Mouse (Mus musculus) kidney, embryonic 15.5 days (tissue): ENCODE results near the gene Myl12a. TPM values are rescaled to one million over a fixed set of nuclear protein-coding genes. Genes with fewer than 3 reads are reported as not detected.
A peak's percentile ranks its signal among the peaks of the same experiment; 100 is the strongest.
"Not testable (repeated sequence)": the region's sequence is repeated elsewhere in the genome, so short reads cannot be mapped to it uniquely, and the experiment has no call there.

ENCODE experiments used
- ATAC-seq: fragments of 200-750 bp; cut with Nextera tagmentation; replicated peaks from 2 replicates; pipeline ENCODE4 v1.8.0; 2017; ENCODE audit warnings: moderate TSS enrichment; ENCODE audit not compliant: low FRiP score
- H3K27ac ChIP-seq: fragments of 300-500 bp; sonication (generic); 2 replicates; pipeline ENCODE4 v1.5.1; 2015; ENCODE audit warnings: mild to moderate bottlenecking, inconsistent platforms
- H3K27me3 ChIP-seq: fragments of 300-500 bp; sonication (generic); 2 replicates; pipeline ENCODE4 v1.6.1; 2015; ENCODE audit warnings: inconsistent platforms
- H3K36me3 ChIP-seq: fragments of 300-500 bp; sonication (generic); 2 replicates; pipeline ENCODE4 v1.6.1; 2015; ENCODE audit warnings: inconsistent platforms
- H3K4me1 ChIP-seq: fragments of 300-500 bp; sonication (generic); 2 replicates; pipeline ENCODE4 v1.6.1; 2015; ENCODE audit warnings: inconsistent platforms
- H3K4me2 ChIP-seq: fragments of 300-500 bp; sonication (generic); 2 replicates; pipeline ENCODE4 v1.6.1; 2015; ENCODE audit warnings: moderate library complexity, mild to moderate bottlenecking, inconsistent platforms
- H3K4me3 ChIP-seq: fragments of 300-500 bp; sonication (generic); replicated peaks from 2 replicates; pipeline ENCODE4 v1.5.1; 2015; ENCODE audit warnings: mild to moderate bottlenecking, inconsistent platforms
- H3K9ac ChIP-seq: fragments of 300-500 bp; sonication (generic); 2 replicates; pipeline ENCODE4 v1.6.1; 2015; ENCODE audit warnings: mild to moderate bottlenecking, inconsistent platforms
- H3K9me3 ChIP-seq: fragments of 300-500 bp; sonication (generic); replicated peaks from 2 replicates; pipeline ENCODE4 v1.6.1; 2016; ENCODE audit warnings: inconsistent platforms
- WGBS: fragments of 180-500 bp; shearing (Covaris S2); methylation state at CpG from one replicate; pipeline ENCODE4 v1.1.7; 2015; ENCODE audit warnings: mixed read lengths; 5-methylcytosine and 5-hydroxymethylcytosine counted together
- polyA plus RNA-seq: library from polyadenylated mRNA; unstranded; fragments of >200 nt; fragmentation: Nextera tagmentation; extraction: Ambion mirVana; gene quantifications from 2 replicates; pipeline ENCODE4 v1.2.1, GENCODE M21; 2015

Myl12a gene
- polyA plus RNA-seq, 1 experiment from 2014 or later = 642 TPM

DNA sequence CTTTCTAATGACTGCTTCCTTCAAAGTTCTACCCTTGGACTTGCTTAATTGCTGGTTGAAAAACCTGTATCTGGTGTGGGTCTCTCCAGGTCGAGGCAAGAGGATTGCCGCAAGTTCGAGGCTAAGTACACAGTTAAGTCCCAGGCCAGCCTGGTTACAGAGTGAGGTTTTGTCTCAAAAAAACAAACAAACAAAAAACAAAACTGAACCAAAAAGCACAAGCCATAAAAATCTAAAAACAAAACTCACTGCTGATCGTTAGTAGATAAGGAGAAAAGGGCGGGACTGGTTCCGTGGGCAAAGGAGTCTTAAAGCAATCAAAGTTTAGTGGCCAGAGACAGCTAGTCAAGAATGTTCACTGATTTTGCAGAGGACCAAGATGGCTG is 16.3 kb downstream of the Myl12a start:
- H3K4me3 ChIP-seq = no peak overlapping the region
- 78% methylated on average over 6 of the region's 6 CpGs for WGBS
- no peak overlapping the region for H3K4me2 ChIP-seq
- ATAC-seq = no peak
- H3K4me1 ChIP-seq = peaks cover 46% of the 10 kb centered on the region
- peaks cover 46% of the 10 kb centered on the region for H3K36me3 ChIP-seq
- no peak overlapping the region for H3K9ac ChIP-seq
- no peaks in the 10 kb centered on the region for H3K9me3 ChIP-seq
- peak overlapping the region; percentile 27; the same call in 1 of the 2 replicates for H3K27ac ChIP-seq
- H3K27me3 ChIP-seq = no peaks in the 10 kb centered on the region

DNA sequence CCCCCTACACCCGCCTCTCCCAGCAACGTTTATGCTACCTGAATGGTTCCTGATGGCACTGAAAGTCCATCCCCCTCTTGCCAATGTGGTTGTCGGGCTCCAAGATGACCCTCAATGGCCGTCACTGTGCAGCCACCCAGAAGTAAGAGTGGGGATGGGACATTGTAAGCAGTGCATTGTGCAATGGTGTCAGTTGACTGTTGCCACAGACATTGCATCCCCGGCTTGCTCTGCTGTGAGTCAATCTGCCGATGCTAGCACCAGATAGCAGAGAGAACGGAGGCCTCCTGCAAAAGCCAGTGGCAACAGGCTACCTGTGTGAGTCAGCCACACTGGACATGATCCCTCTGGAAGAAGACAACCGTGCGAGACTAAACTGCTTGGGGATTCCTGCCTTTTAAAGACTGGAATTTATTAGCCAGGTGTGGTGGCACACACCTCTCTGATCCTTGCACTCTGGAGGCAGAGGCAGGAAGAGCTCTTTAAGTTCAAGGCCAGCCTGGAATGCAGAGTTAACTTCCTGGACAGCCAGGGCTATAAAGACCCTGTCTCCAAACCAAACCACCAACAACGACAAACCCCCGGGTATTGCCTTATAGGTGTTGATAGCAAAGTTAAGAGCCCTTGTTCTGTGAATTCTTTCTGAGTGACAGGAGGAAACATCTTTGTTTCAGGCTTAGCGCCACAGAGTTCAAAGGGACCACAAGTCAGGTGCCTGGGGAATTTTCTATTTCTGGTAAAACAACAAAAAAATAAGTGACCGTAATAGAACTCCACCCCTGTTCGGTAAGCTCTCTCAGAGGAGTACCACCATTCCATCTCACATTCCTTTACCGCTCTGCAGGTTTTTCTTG is 16.9 kb downstream of the Myl12a start:
- Histone ChIP-seq H3K9me3 (no peaks in the 10 kb centered on the region), H3K9ac (no peak overlapping the region), H3K36me3 (peaks cover 52% of the 10 kb centered on the region), H3K27ac (peak overlapping the region; percentile 27; the same call in 1 of the 2 replicates), H3K27me3 (no peaks in the 10 kb centered on the region), H3K4me1 (peaks cover 41% of the 10 kb centered on the region), H3K4me3 (no peak overlapping the region), H3K4me2 (no peak overlapping the region)
- ATAC-seq = no peak
- 81% methylated on average over 15 of the region's 15 CpGs for WGBS

DNA sequence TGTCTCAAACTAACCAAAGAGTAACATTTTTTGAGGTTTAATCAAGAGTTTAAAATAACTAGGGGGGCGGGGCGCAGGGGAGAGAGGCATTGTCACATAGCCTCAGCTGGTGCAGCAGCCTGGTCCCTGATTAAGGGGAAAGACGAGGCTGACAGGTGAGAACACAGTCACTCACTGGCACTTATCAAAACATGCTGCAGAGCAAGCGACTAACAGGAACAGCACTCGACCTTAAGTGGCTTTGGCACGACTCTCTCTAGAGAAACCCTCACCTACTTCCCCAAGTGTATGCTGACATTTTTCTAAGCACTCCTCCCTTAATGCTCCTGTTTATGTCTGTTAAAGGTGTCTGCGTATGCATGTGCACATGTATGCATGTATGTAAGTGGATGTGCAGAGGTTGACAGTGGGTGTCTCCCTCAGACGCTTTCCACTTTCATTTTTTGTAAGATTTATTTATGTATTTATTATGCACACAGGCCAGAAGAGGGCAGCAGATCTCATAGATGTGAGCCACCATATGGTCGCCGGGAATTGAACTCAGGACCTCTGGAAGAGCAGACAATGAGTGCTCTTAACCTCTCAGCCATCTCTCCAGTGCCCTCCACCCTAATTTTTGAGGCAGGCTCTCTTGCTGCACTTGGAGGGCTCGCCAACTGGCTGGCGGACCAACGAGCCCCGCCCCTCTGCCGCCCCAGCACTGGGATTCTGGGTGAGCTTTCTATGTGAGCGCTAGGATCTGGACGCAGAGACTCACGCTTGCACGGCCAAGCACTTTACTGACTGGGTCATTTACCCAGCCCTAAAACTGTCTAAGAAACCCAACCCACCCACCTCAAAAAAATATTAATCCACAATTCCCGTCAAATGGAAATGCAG is 23.1 kb downstream of the Myl12a start:
- Histone ChIP-seq H3K4me1 (no peaks in the 10 kb centered on the region), H3K27ac (no peak overlapping the region)
- no peak for ATAC-seq

DNA sequence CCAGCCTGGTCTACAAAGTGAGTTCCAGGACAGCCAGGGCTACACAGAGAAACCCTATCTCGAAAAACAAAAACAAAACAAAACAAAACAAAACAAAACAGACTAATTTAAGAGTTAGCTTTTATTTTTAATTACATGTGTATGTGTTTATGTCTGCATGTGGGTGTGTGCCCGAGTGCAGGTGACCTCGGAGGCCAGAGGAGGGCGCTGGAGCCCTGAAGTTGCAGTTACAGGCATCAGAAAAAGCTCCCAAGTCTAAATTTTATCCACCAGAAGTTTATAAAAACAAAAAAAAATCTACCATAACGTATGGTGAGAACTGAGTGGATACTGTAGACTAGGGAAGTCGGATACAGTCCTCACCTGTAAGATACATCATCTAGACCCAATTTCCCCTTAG is 24.9 kb downstream of the Myl12a start:
- Histone ChIP-seq H3K9me3 (no peaks in the 10 kb centered on the region), H3K27ac (no peak overlapping the region), H3K36me3 (peaks cover 77% of the 10 kb centered on the region), H3K4me3 (no peak overlapping the region), H3K4me2 (no peak overlapping the region), H3K9ac (no peak overlapping the region), H3K27me3 (no peaks in the 10 kb centered on the region), H3K4me1 (no peaks in the 10 kb centered on the region)
- WGBS = 89% methylated on average over 6 of the region's 6 CpGs
- ATAC-seq = no peak

More for the DNA sequence above, 23.1 kb downstream of the Myl12a start:
- H3K9me3 ChIP-seq = no peaks in the 10 kb centered on the region
- no peak overlapping the region for H3K4me3 ChIP-seq
- peaks cover 66% of the 10 kb centered on the region for H3K36me3 ChIP-seq
- H3K4me2 ChIP-seq = no peak overlapping the region
- 88% methylated on average over 20 of the region's 20 CpGs for WGBS
- H3K27me3 ChIP-seq = no peaks in the 10 kb centered on the region
- no peak overlapping the region for H3K9ac ChIP-seq

DNA sequence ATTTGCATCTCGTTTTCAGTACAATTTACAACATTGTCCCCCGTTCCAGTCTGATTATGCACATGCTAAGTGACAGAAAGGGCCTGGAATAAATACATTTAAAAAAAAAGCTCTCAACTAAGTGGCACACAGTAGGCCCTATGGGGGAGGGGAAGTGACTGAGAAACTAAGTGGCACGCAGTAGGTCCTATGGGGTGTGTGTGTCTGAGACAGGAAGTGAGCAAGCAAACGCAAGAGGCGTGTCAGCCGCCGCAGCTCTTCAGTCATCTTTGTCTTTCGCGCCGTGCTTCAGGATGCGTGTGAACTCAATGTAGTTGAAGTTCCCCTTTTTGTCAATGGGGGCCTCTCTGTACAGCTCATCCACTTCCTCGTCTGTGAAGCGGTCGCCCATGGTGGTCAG is 28.6 kb downstream of the Myl12a start:
- not testable (repeated sequence) for H3K4me3 ChIP-seq, H3K4me2 ChIP-seq, H3K27me3 ChIP-seq, ATAC-seq, H3K27ac ChIP-seq, H3K9me3 ChIP-seq, H3K9ac ChIP-seq
- peaks cover 50% of the 10 kb centered on the region for H3K36me3 ChIP-seq
- H3K4me1 ChIP-seq = peaks cover 12% of the 10 kb centered on the region
- WGBS = 89% methylated on average over 14 of the region's 14 CpGs

DNA sequence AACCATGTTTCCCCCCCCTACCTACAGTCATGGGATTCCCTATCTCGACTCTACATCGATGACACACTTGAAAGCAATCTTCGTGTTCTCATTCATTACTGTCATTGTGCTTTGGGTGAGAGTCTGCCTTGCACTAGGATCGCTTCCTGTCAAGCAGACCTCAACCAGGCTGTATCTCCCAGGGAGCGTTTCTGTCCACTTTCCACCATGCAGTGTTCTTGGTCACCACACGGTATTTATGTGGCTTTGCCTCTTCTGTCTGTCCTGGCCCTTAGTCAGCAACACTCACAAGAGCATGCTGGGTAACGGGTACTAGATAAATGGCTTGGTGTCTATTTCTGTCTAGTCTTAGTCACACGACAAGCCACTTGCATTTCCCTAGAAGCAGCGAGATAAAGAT is 29.3 kb downstream of the Myl12a start:
- ATAC-seq = no peak
- H3K9me3 ChIP-seq = no peaks in the 10 kb centered on the region
- no peaks in the 10 kb centered on the region for H3K27me3 ChIP-seq
- no peak overlapping the region for H3K4me2 ChIP-seq
- peaks cover 16% of the 10 kb centered on the region for H3K4me1 ChIP-seq
- H3K27ac ChIP-seq = no peak overlapping the region
- H3K36me3 ChIP-seq = peaks cover 47% of the 10 kb centered on the region
- no peak overlapping the region for H3K9ac ChIP-seq
- no peak overlapping the region for H3K4me3 ChIP-seq
- 87% methylated on average over 9 of the region's 9 CpGs for WGBS

DNA sequence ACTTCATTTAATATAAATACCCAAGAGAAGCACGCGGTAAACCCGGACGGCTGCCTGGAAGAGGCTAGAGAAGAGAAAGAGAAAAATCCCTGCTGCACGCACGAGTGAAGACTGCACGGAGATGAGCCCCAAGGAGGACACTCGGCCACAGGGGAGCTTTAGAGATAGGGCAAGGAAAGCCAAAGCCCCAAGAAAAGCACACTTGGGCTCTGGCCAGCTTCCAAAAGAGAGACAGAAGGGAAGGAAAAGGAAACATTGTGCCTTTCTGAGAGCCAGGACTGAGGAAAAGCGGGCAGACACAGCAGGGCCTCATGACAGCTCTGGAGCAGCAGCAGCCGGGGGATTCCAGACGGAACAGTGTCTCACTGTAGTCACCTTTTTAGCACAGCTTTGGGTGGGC is 31.5 kb downstream of the Myl12a start:
- H3K27ac ChIP-seq = no peak overlapping the region
- no peak overlapping the region for H3K4me3 ChIP-seq
- ATAC-seq = no peak
- H3K4me1 ChIP-seq = peaks cover 26% of the 10 kb centered on the region
- H3K9ac ChIP-seq = no peak overlapping the region
- peaks cover 32% of the 10 kb centered on the region for H3K36me3 ChIP-seq
- 70% methylated on average over 11 of the region's 11 CpGs for WGBS
- H3K27me3 ChIP-seq = no peaks in the 10 kb centered on the region
- no peak overlapping the region for H3K4me2 ChIP-seq
- H3K9me3 ChIP-seq = no peaks in the 10 kb centered on the region

DNA sequence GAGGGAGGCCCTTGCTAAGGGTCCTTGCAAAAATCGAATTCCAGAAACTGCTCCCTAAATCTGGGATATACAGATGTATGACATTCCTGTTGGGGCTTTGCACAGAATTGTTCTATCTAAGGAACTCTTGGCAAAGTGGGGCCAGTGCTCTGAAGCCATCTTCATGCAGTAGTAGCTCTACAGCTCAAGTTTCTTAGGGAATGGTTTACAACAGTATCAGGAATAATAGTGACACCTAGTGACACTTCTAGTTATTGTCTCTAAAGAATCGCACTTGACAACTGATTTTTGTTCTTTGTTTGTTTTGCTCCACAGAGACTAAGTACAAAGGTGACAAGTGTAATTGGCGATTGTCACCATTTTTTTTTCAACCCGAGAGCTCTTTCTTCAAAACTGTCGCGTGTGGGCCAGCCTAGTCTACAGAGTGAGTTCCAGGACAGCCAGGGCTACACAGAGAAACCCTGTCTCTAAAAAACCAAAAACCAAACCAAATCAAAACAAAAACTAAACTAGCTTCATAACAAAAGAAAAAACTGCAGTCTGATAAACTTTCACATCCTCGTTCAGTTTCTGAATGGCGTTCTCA is 34.0 kb downstream of the Myl12a start:
- Histone ChIP-seq H3K9me3 (no peaks in the 10 kb centered on the region), H3K4me2 (peak overlapping the region; percentile 36; the same call in 1 of the 2 replicates), H3K4me1 (peaks cover 26% of the 10 kb centered on the region), H3K27ac (no peak overlapping the region), H3K27me3 (no peaks in the 10 kb centered on the region), H3K9ac (no peak overlapping the region), H3K36me3 (peaks cover 8% of the 10 kb centered on the region), H3K4me3 (no peak overlapping the region)
- no peak for ATAC-seq
- WGBS = 19% methylated on average over 8 of the region's 8 CpGs

DNA sequence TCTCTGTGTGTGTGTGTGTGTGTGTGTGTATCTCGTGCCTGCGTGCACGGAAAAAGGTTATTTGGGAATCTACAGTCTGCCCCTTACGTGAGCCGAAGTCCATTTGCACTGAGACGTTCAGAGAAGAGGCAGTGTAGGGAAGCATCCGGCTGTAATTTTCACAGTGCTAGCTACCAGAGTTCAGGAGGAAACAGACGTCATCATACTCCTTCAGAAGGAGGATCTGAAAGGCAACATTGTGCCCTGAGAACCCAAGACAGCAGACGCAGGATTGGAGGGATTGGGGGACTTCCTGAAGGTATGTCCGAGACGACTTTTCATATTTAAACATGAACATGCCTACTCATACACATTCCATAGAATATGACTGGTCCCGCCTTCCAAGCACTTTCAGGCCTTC is 35.0 kb downstream of the Myl12a start:
- H3K27ac ChIP-seq = no peak overlapping the region
- no peak overlapping the region for H3K4me3 ChIP-seq
- no peak for ATAC-seq
- no peaks in the 10 kb centered on the region for H3K27me3 ChIP-seq
- H3K4me1 ChIP-seq = peaks cover 26% of the 10 kb centered on the region
- no peak overlapping the region for H3K9ac ChIP-seq
- H3K4me2 ChIP-seq = no peak overlapping the region
- H3K9me3 ChIP-seq = no peaks in the 10 kb centered on the region
- 59% methylated on average over 12 of the region's 12 CpGs for WGBS
- no peaks in the 10 kb centered on the region for H3K36me3 ChIP-seq

DNA sequence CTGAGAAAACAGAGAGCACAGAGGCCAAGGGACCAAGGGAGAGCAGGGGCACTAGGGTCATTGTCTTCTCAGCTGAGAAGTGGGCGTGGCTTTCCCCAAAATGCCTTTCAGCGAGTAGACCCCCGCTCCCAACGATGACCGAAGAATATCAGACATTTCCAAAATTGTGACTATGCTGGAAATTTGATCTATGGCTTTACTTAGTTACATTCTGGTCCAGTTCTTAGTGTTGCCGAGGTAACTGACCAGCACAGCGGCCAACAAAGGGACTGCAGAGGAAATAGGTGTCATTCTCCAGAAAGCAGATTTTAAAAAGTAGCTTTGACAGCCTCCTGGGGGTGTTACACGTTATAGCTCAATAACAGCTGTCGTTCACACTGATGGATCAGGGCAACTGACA is 35.5 kb downstream of the Myl12a start:
- no peaks in the 10 kb centered on the region for H3K27me3 ChIP-seq
- 48% methylated on average over 9 of the region's 9 CpGs for WGBS
- no peak overlapping the region for H3K4me3 ChIP-seq
- peaks cover 26% of the 10 kb centered on the region for H3K4me1 ChIP-seq
- H3K9me3 ChIP-seq = no peaks in the 10 kb centered on the region
- H3K36me3 ChIP-seq = no peaks in the 10 kb centered on the region
- no peak overlapping the region for H3K4me2 ChIP-seq
- ATAC-seq = no peak
- no peak overlapping the region for H3K9ac ChIP-seq
- H3K27ac ChIP-seq = no peak overlapping the region

DNA sequence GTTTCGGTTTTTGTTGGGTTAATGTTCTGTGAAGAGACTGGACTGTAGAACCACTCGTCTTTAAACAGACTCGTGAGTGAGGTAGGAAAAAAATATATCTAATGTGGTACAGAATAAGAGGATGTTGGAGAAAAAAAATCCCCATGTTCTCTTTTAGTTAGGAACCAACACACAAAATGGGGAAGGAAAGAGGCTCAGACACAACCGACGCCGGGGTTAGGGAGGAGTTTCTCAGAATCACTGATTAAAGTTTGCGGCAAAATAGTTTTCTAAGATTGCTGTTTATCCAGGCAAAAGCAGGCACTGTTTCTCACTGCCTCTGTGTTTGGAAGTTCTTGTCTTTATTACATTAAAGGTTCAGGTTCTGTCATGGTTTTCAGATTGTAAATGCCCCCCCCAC is 36.6 kb downstream of the Myl12a start:
- Histone ChIP-seq H3K4me3 (no peak overlapping the region), H3K9ac (no peak overlapping the region), H3K36me3 (no peaks in the 10 kb centered on the region), H3K9me3 (no peaks in the 10 kb centered on the region), H3K27ac (no peak overlapping the region), H3K4me1 (peaks cover 22% of the 10 kb centered on the region), H3K4me2 (no peak overlapping the region), H3K27me3 (no peaks in the 10 kb centered on the region)
- no peak for ATAC-seq
- 77% methylated on average over 7 of the region's 7 CpGs for WGBS

DNA sequence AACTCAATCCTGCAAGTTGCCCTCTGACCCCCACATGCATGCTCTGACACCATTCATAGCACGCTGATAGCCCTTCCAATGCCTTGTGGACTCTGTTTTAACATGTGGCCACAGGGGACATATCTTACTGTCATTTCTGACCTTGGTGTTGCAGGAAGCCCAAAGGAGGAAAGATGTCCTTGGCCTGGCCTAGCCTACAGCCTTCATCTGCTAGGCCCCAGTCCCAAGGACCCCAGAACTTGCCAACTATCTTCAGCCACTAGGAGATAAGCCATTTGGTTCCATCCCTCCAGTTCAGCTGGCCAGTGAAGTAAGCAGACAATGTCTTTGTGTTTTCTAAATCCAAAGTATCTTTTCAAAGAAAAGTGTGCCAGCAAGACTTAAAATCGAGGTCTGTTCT is 37.4 kb downstream of the Myl12a start:
- Histone ChIP-seq H3K4me3 (no peak overlapping the region), H3K4me1 (peaks cover 21% of the 10 kb centered on the region), H3K27ac (no peak overlapping the region), H3K9me3 (no peaks in the 10 kb centered on the region), H3K4me2 (no peak overlapping the region), H3K36me3 (no peaks in the 10 kb centered on the region), H3K27me3 (no peaks in the 10 kb centered on the region), H3K9ac (no peak overlapping the region)
- ATAC-seq = no peak
- WGBS = 84% methylated on average over 2 of the region's 2 CpGs
